Mouse (Mus musculus) ES-Bruce4 (cell line): Measurements from ENCODE around the gene Tiam1. TPM values are rescaled to one million over a fixed set of nuclear protein-coding genes. Genes with fewer than 3 reads are reported as not detected.
A peak's percentile ranks its signal among the peaks of the same experiment; 100 is the strongest.

Experiments
- H3K27ac ChIP-seq: 2 replicates; pipeline ENCODE4 v1.5.1; 2012; ENCODE audit warnings: low read length, inconsistent platforms; ENCODE audit not compliant: insufficient read depth
- H3K27me3 ChIP-seq: 2 replicates; pipeline ENCODE4 v1.6.1; 2012; ENCODE audit warnings: mild to moderate bottlenecking, low read length, inconsistent platforms; ENCODE audit not compliant: control insufficient read depth, poor library complexity, insufficient read depth, severe bottlenecking
- H3K36me3 ChIP-seq: 2 replicates; pipeline ENCODE4 v1.6.1; 2012; ENCODE audit warnings: inconsistent platforms, mild to moderate bottlenecking, low read length, moderate library complexity; ENCODE audit not compliant: control insufficient read depth, poor library complexity, insufficient read depth, severe bottlenecking
- H3K4me1 ChIP-seq: one replicate; pipeline ENCODE4 v1.8.1; 2011; ENCODE audit warnings: low read length; ENCODE audit not compliant: control insufficient read depth, insufficient read depth
- H3K4me3 ChIP-seq: 2 replicates; pipeline ENCODE4 v1.5.1; 2011; ENCODE audit warnings: low read depth, mild to moderate bottlenecking, low read length
- H3K9ac ChIP-seq: 2 replicates; pipeline ENCODE4 v1.6.1; 2012; ENCODE audit warnings: low read depth, mild to moderate bottlenecking, inconsistent platforms; ENCODE audit not compliant: poor library complexity, severe bottlenecking
- H3K9me3 ChIP-seq: replicated peaks from 2 replicates; pipeline ENCODE4 v1.6.1; 2012; ENCODE audit warnings: mild to moderate bottlenecking, low read length, inconsistent platforms; ENCODE audit not compliant: control insufficient read depth, poor library complexity, insufficient read depth, severe bottlenecking
- CTCF ChIP-seq: IDR thresholded peaks from one replicate; pipeline ENCODE4 v1.8.1; 2011; ENCODE audit warnings: low read depth, low read length
- EP300 ChIP-seq: IDR thresholded peaks from 2 replicates; pipeline ENCODE4 v1.6.1; 2011; ENCODE audit warnings: low read depth, low read length; ENCODE audit not compliant: insufficient read depth
- POLR2A ChIP-seq: IDR thresholded peaks from one replicate; pipeline ENCODE4 v1.8.1; 2011; ENCODE audit warnings: low read length; ENCODE audit not compliant: insufficient read depth
- polyA plus RNA-seq: library from polyadenylated mRNA; stranded (reverse); fragments of >200 nt; gene quantifications from 2 replicates; pipeline ENCODE4 v1.2.4, GENCODE M21; 2011; ENCODE audit warnings: low read depth; ENCODE audit not compliant: missing spikeins, insufficient read depth, insufficient read length

The Tiam1 gene
- polyA plus RNA-seq, 1 experiment, result 24.4 TPM

DNA sequence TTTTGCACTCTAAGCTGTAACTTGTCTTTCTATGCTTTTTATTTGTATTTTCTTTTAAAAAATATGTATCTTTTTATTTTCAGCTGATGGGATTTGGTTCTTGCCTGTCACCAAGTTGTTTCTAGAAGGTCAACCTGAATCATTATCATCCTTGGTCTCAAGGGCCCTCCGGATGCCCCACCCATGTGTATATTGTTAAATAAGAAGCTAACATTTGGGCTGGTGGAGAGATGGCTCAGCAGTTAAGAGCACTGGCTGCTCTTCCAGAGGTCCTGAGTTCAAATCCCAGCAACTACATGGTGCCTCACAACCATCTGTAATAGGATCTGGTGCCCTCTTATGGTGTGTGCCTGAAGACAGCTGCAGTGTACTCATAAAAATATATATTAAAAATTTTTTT lies 27.1 kb upstream of the Tiam1 start:
- Histone ChIP-seq H3K4me3 (no peak overlapping the region), H3K9me3 (no peaks in the 10 kb centered on the region), H3K4me1 (peaks cover 5% of the 10 kb centered on the region), H3K27ac (no peak overlapping the region), H3K9ac (no peak overlapping the region), H3K36me3 (no peaks in the 10 kb centered on the region), H3K27me3 (no peaks in the 10 kb centered on the region)
- TF ChIP-seq POLR2A, result no peak
- no peak for TF ChIP-seq EP300
- TF ChIP-seq CTCF, result no peak

DNA sequence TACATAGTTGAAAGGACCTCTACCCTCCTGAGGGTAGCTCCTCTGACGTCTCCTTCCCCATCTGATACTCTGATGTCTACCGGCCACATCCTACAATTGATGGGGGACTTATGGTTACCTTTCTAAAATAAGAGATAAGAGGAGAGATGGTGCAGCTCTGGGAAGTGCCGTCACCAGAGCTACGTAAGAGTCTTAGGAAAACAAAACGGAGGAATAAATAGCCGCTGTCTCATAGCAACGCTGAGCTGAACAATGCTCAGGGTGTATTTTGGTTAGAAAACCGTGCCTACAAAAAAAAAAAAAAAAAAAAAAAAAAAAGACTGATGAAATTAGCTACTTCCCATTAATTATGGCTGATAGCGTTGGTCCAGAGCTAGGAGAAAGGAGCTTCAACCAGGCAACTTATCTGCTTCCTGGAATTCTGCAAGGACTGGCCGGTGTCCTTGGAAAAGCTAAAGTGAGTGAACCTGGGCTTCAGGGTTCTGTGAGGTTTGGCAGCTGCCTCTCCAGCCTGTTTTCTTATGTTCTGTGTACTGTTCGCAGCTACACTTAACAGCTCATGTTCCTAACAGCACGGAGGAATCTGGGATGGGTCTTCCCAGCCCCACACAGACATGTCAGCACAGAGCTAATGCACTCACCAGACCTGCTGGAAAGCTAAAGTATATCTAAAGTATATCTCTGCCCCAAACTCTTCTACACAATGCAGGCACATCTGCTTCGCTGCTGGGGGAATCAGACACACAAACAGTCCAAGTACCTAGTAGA lies 26.5 kb upstream of the Tiam1 start:
- Histone ChIP-seq H3K4me1 (peaks cover 5% of the 10 kb centered on the region), H3K4me3 (no peak overlapping the region), H3K27me3 (no peaks in the 10 kb centered on the region), H3K9ac (no peak overlapping the region), H3K36me3 (no peaks in the 10 kb centered on the region), H3K27ac (no peak overlapping the region), H3K9me3 (no peaks in the 10 kb centered on the region)
- TF ChIP-seq CTCF, result no peak
- TF ChIP-seq EP300, result no peak
- no peak for TF ChIP-seq POLR2A

DNA sequence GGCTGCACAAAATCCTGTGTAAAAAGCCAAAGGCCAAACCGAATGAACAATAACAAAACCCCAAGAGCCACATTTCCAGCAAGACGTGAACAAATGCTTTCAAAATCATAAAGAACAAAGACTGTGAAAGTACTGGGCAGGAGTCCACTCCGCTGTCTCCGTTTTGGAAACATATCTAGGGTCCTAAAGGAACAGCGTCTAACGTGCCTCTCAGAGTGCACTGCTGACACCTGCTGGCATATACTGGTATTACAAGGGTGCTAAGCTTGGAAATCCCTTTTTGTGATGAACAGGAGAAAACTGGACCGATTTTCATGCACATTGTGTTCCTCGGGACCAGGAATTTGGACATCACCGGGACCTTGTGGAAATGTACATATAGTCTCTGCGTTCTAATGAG lies 24.1 kb upstream of the Tiam1 start:
- Histone ChIP-seq H3K4me1 (peaks cover 13% of the 10 kb centered on the region), H3K9me3 (no peaks in the 10 kb centered on the region), H3K27me3 (no peaks in the 10 kb centered on the region), H3K27ac (no peak overlapping the region), H3K36me3 (no peaks in the 10 kb centered on the region), H3K9ac (no peak overlapping the region), H3K4me3 (no peak overlapping the region)
- TF ChIP-seq POLR2A (no peak), CTCF (peak; percentile 56)

DNA sequence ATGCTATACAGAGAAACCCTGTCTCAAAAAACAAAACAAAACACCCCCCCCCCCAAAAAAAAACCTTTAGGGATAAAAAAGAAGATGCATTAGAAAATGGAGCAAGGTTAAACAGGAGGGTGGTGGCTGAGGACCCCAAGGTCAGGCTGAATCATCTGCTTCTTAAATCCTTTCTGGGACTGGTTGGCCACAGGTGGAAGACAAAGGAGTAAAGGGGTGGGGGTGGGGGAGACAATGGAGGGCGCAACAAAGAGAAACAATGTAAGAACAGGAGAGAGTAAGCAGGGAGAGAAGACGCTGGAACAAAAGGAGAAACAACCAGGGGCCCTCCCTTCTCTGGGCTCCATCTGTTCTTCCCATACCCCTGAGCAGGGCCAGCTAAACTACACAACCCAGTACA lies 21.9 kb upstream of the Tiam1 start:
- no peak overlapping the region for H3K9ac ChIP-seq
- H3K4me1 ChIP-seq, result peaks cover 13% of the 10 kb centered on the region
- no peaks in the 10 kb centered on the region for H3K36me3 ChIP-seq
- no peaks in the 10 kb centered on the region for H3K9me3 ChIP-seq
- H3K27ac ChIP-seq, result no peak overlapping the region
- peak; percentile 92 for TF ChIP-seq EP300
- no peak for TF ChIP-seq CTCF
- no peak for TF ChIP-seq POLR2A
- H3K4me3 ChIP-seq, result no peak overlapping the region
- no peaks in the 10 kb centered on the region for H3K27me3 ChIP-seq

DNA sequence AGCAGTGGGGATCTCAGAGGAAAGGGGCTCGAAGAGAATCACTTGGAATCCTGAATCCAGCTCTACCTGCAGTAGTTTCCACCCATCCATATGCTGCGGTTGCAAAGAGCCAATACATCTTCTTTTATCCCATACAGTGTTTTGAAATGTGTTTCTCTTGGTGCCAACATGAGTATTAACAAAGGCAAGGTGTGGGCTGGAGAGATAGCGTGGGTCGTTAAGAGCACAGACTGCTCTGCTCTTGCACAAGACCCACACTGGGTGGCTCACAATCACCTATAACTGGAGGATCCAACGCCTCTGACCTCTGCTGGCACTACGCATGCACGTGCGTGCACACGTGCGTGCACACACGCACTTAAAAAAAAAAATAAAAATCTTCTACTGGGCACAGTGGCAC lies 21.4 kb upstream of the Tiam1 start:
- Histone ChIP-seq H3K27me3 (no peaks in the 10 kb centered on the region), H3K36me3 (no peaks in the 10 kb centered on the region), H3K9me3 (no peaks in the 10 kb centered on the region), H3K27ac (peak overlapping the region; percentile 23; the same call in 1 of the 2 replicates), H3K9ac (no peak overlapping the region), H3K4me3 (no peak overlapping the region), H3K4me1 (peaks cover 13% of the 10 kb centered on the region)
- no peak for TF ChIP-seq CTCF
- no peak for TF ChIP-seq EP300
- no peak for TF ChIP-seq POLR2A

DNA sequence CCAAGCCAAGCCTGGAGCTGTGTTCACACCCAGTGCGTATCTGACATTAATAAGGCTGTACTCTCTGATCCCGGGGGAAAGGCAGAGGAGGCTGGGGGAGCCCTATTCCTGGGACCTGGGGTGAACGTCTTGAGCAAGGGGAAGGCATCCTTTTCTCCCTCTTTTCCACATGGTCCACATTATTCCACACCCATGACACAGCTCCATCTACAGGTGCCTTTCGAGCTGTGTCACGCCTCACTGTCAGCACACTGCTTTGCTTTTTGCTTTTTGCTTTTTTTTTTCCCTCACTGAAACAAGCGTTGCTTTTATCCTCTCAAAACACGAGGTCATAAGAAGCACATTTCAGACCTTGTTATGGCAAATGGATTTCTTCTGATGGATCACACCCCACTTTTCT lies 11.5 kb upstream of the Tiam1 start:
- Histone ChIP-seq H3K4me1 (peaks cover 7% of the 10 kb centered on the region), H3K9ac (no peak overlapping the region), H3K36me3 (no peaks in the 10 kb centered on the region), H3K4me3 (no peak overlapping the region), H3K27ac (no peak overlapping the region), H3K9me3 (no peaks in the 10 kb centered on the region), H3K27me3 (no peaks in the 10 kb centered on the region)
- TF ChIP-seq CTCF, result peak; percentile 38
- TF ChIP-seq POLR2A, result no peak
- no peak for TF ChIP-seq EP300
